Comparison of ENCODE assay signal across 8 mouse cellular contexts in the genomic region with DNA sequence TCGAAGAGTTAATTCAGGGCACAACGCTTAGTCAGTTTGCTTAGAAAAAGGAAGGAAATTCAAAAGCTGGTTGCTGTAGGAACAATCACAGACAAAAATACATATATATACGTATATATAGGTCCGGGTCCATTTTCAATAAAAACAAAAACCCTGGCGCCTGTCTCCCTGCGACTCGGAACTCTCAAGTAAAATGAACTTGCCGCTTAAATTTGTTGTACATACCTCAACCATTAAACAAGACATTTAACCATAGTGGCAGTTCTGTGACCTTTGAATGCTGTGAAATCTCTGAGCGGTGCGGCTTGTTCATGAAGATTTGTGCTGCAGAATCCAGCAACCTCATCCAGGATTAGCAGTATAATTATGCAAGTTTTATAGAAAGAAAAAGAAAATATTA. TPM values are rescaled to one million over a fixed set of nuclear protein-coding genes. Genes with fewer than 3 reads are reported as not detected.
A peak's percentile ranks its signal among the peaks of the same experiment; 100 is the strongest.
DNase-seq lines count a peak whose midpoint lies in the region; ATAC-seq lines count a peak whose summit lies in the region.

No protein-coding gene starts in this region.

- peak overlapping the region; percentile 56 for H3K4me2 ChIP-seq in hindbrain, embryonic 15.5 days
- H3K4me2 ChIP-seq in midbrain, embryonic 12.5 days (replicated peaks): peak overlapping the region; percentile 49

- peak; percentile 16; the same call in 1 of the 2 replicates for ATAC-seq in common myeloid progenitor, adult 5-6 weeks (replicated peaks; ENCODE audit: low read depth, poor library complexity, severe bottlenecking)
- no peak for ATAC-seq in hindbrain, embryonic 15.5 days (ENCODE audit: low FRiP score, low read depth)
- ATAC-seq in midbrain, embryonic 12.5 days (ENCODE audit: low FRiP score, low read depth): no peak
- no peak for ATAC-seq in activated CD4-positive, CD25-positive, alpha-beta regulatory T cell, adult 4 months

- peak overlapping the region; percentile 79 for H3K27ac ChIP-seq in heart, embryonic 10.5 days
- H3K27ac ChIP-seq in hindbrain, embryonic 15.5 days (replicated peaks): 0 out of 2 replicates have a peak overlapping the region, but pooled peaks have one; percentile 3
- H3K27ac ChIP-seq in midbrain, embryonic 12.5 days (replicated peaks): no peak overlapping the region

- peak overlapping the region; percentile 15 for H3K9ac ChIP-seq in hindbrain, embryonic 15.5 days
- H3K9ac ChIP-seq in midbrain, embryonic 12.5 days (replicated peaks): peak overlapping the region; percentile 15; the same call in 1 of the 2 replicates

- 58% methylated on average over 10 of the region's 10 CpGs for WGBS in heart, embryonic 10.5 days
- 36% methylated on average over 10 of the region's 10 CpGs for WGBS in hindbrain, embryonic 15.5 days
- WGBS in midbrain, embryonic 12.5 days: 34% methylated on average over 10 of the region's 10 CpGs

- no peaks in the 10 kb centered on the region for H3K36me3 ChIP-seq in heart, embryonic 10.5 days
- H3K36me3 ChIP-seq in hindbrain, embryonic 15.5 days: no peaks in the 10 kb centered on the region
- no peaks in the 10 kb centered on the region for H3K36me3 ChIP-seq in midbrain, embryonic 12.5 days

- H3K27me3 ChIP-seq in heart, embryonic 10.5 days (ENCODE audit: insufficient read depth, poor library complexity, severe bottlenecking): no peaks in the 10 kb centered on the region; the same call in 1 of the 2 replicates
- H3K27me3 ChIP-seq in hindbrain, embryonic 15.5 days: no peaks in the 10 kb centered on the region
- peaks cover 5% of the 10 kb centered on the region; the same call in 1 of the 2 replicates for H3K27me3 ChIP-seq in midbrain, embryonic 12.5 days

- DNase-seq in heart, embryonic 10.5 days (ENCODE audit: low spot score): no peak
- no peak for DNase-seq in heart, adult 11 months
- no peak for DNase-seq in thymus, postnatal 10 days (ENCODE audit: low spot score in 2 of 2)
- DNase-seq in layer of hippocampus, postnatal 25 days (ENCODE audit: extremely low spot score in 1 of 2, low spot score in 1 of 2): no peak

- no peaks in the 10 kb centered on the region for H3K9me3 ChIP-seq in heart, embryonic 10.5 days
- H3K9me3 ChIP-seq in hindbrain, embryonic 15.5 days: no peaks in the 10 kb centered on the region
- no peaks in the 10 kb centered on the region for H3K9me3 ChIP-seq in midbrain, embryonic 12.5 days

- H3K4me1 ChIP-seq in heart, embryonic 10.5 days: peaks cover 21% of the 10 kb centered on the region
- H3K4me1 ChIP-seq in hindbrain, embryonic 15.5 days (replicated peaks): peaks cover 30% of the 10 kb centered on the region
- H3K4me1 ChIP-seq in midbrain, embryonic 12.5 days: peaks cover 30% of the 10 kb centered on the region

- peak overlapping the region; percentile 50 for H3K4me3 ChIP-seq in heart, embryonic 10.5 days
- peak overlapping the region; percentile 30 for H3K4me3 ChIP-seq in hindbrain, embryonic 15.5 days
- H3K4me3 ChIP-seq in midbrain, embryonic 12.5 days: peak overlapping the region; percentile 28

RNA-seq across cellular contexts. Expression of gene Pde7b, which starts 0.4 kb away (rescaled TPM):
- polyA plus RNA-seq in heart, embryonic 10.5 days (2016; fragmentation: Nextera tagmentation; extraction: Ambion mirVana): 4.2 and 6.6 TPM in 2 replicates
- 1.6 TPM in 2 replicates for total RNA-seq in common myeloid progenitor, adult 5-6 weeks (2017)
- 2.9 and 3.1 TPM in 2 replicates for polyA plus RNA-seq in hindbrain, embryonic 15.5 days (2015; fragmentation: Nextera tagmentation; extraction: Ambion mirVana)
- polyA plus RNA-seq in midbrain, embryonic 12.5 days (2016; fragmentation: Nextera tagmentation; extraction: Ambion mirVana): 3.0 and 3.2 TPM in 2 replicates
- not detected for polyA plus RNA-seq in activated CD4-positive, CD25-positive, alpha-beta regulatory T cell, adult 4 months (2017; shearing (Covaris generic))
- 10 to 100 TPM; 20.3 to 23.3 TPM for total RNA-seq in layer of hippocampus, postnatal 25 days (2021)
